Mouse (Mus musculus): ENCODE measurements around the gene Kcnd3.

DNA sequence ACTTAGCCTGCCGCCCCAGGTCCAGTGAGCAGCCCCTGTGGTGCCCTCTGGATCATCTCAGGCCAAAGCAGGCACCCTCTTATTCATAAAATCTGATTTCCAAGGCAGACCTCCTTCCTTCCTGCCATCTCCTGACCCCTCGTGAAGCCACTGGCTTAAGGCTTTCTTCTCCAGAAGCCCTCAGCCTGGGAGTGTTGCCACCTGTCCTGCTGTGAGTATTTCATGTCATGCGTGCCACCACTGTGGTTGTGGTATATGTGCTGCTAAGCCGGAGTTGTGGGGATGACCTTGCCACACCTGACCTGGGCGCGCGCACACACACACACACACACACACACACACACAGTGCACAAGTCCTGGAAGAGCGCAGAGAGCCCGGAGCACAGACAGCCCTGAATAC, 117.8 kb downstream of the Kcnd3 start:
- TF ChIP-seq CTCF (IDR thresholded peaks at IDR 0.05; ENCODE audit: low read depth, low read length), result no peak
- TF ChIP-seq GATA1 (IDR thresholded peaks at IDR 0.05; ENCODE audit: borderline replicate concordance, low read length), result no peak
